Mouse (Mus musculus) ES-E14 (cell line): ENCODE measurements around the gene Tbc1d10b.

Experiments
- CHD2 ChIP-seq: IDR thresholded peaks from 2 replicates; pipeline ENCODE4 v1.6.1; 2014; ENCODE audit warnings: mild to moderate bottlenecking, low read depth, low read length, inconsistent platforms
- MAFK ChIP-seq: IDR thresholded peaks from 2 replicates; pipeline ENCODE4 v1.6.1; 2014; ENCODE audit warnings: mild to moderate bottlenecking, low read depth, low read length, inconsistent platforms; ENCODE audit not compliant: insufficient read depth
- ZC3H11A ChIP-seq: IDR thresholded peaks from 2 replicates; pipeline ENCODE4 v1.6.1; 2012; ENCODE audit warnings: low read depth, mild to moderate bottlenecking, inconsistent platforms, low read length, borderline replicate concordance
- ZNF384 ChIP-seq: IDR thresholded peaks from 2 replicates; pipeline ENCODE4 v1.6.1; 2012; ENCODE audit warnings: low read depth, low read length, inconsistent platforms

DNA sequence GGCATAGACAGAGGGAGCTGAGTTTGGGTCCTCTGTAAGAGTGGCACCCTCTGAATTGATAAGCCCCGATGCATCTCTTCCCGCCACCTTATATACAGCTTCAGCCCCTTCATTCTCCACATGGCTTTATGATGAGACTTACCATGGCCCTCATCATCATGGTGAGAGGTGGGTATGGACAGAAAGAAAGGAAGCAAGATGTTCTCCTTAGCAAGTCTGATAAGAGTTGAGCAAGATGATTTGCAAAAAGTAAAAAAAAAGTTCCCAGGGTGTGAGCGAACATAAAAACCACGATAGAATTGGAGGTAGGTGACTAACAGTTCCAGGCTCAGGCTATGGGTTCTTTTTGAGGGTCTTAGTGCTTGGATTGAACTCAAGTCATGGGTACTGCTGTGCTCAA lies 10.4 kb upstream of the Tbc1d10b start:
- TF ChIP-seq ZC3H11A (no peak), ZNF384 (no peak), MAFK (no peak), CHD2 (no peak)
